Mouse (Mus musculus) CD4-positive, CD25-positive, alpha-beta regulatory T cell, adult 2 months (primary cell): ENCODE data around the gene Dnah3.

ENCODE experiments used
- DNase-seq: peaks from one replicate; pipeline ENCODE4 v3.0.0-alpha.2; 2012; ENCODE audit warnings: low read depth, low spot score

Dnah3 gene

DNA sequence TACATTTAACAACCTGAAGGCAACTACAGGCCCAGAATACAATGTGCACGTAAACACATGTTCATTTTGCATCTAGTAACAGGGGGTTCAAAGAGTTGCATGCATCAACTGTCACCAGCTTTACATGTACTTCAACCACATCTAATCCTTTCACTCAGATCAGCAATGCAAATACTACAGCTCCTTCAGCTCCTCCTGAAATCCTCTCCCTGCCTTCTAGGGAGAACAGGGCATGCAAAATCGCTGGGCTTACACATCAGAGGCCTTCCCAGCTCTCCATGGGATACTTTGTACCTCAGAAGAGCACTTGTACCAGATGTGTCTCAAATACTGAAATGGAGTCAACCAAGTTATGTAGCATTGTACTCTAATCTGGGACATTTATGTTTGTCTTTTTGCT is 222.0 kb downstream of the Dnah3 start:
- no peak for DNase-seq
